Mouse (Mus musculus): Measurements from ENCODE around the gene Gns.
"Not testable (repeated sequence)": the region's sequence is repeated elsewhere in the genome, so short reads cannot be mapped to it uniquely, and the experiment has no call there.

Gns gene

DNA sequence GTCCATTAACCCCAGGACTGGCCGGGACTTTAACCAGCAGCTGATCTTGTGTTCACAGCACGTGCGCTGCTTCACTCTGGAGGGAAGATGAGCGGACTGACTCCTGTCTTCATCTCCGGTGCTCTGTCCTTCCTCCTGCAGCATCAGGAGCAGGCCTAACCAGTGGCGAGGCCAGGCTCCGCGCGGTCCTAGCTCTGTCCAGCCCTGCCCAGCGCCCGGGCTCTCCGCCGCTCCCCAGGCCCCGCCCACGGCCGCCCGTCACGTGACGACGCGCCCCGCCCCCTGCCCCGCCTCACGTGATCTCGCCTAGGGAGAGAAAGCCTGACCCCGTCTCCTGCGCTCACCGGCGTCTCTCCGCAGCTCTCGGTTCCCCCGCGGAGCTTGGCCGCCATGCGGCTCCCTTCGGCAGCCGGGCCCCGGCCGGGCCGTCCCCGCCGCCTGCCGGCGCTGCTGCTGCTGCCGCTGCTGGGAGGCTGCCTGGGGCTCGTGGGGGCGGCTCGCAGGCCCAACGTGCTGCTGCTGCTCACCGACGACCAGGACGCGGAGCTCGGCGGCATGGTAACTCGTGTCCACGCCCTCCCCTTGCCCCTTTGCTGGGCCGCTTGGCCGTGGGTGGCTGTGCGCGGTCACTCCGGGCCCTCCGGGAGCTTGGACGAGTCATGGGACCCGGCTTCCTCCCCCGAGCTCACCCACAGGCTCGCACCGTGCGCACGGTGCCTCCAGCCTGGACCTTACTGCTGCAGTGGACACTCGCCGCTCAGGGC is at the start of gene Gns:
Gene Gns (plus strand): TSS at position 290 of the 764 bp plus-strand sequence.
- DNase-seq, result peak; percentile 85 to 92

DNA sequence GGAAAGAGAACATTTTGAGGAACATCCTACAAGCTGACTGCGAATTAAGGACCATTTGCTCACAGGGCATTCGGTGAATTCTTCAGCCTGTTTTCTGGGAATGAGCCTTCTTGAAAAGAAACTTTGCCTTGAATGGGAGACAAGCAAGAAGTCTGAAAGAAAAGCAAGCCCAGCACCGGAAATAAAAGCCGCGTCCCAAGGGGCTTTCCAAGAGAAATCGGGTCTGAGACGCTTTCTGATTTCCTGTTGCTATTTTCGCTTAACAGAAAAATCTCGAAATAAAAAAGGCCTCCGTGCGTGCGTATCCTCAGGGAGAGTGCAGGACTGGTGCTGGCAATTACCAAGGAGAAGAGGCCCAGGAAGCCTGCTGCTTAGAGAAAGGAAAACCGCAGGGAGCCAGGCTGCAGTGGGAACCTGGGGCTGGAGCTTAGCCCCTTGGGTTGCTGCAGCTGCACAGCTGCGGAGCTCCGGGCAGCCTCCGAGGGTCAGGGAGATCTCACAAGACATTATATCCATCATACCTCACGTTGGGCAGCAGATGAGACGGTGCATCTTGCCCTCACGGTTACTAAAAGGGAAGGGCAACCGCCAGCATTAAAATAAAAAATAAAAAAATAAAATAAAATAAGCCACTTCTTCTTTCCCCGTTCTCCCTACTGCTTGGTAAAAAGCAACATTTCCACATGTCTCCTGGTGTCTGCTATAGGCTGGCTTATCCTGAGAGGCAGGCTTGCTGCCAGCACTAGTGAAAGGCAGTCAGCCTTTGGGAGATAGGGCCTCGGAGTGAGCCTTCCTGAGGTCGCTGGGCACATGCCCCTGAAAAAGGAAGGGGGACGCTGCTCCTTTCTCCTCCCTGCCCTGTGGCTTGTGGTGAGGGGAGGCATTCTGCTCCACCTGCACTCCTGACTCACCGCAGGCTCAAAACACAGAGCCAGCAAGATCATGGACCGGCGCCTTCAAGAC is 49.3 kb upstream of the Gns start:
- no peak for DNase-seq

DNA sequence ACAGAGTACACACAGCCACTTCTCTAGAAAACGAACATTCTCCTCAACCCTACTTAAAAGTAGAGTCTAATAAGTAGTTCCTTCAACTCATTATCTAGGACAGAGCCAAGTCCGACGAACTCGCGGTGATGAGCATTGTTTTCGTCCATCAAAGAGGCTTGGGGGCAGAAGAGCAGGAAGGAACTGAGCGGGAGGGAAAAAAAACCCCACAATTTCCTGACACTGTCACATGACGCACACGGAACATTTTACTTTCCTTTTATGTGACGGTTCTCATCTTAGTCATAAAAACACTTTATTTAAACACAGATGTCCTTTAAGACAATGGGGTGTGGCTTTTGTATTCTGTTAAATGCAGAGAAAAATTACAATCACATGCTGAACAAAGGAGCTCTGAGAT is 48.5 kb upstream of the Gns start:
- no peak for DNase-seq

DNA sequence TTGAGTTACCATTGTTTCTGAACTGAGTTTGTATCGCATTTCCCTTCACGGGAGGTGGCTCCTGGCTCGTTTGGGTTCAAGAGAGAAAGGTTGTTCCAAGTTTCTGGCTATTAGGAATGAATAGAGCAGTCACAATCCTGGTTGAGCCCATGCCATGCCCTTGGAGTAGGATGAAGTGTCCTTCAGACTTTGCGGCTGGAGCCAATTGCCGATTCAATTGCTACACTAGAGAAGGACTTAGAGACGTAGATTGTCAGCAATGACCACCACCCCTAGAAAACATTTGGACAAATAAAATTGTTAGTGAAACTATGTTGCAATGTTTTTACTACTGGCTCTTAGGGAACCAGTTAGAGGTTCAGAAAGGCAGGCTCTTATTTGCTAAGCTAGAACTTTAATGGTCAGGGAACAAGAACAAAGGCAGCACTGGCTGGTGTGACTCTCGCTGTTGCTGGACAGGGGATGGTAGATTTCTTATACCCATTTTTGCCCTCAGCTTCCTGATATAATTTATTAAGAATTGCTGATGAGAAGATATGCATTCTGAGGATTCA is 46.4 kb upstream of the Gns start:
- no peak for DNase-seq

DNA sequence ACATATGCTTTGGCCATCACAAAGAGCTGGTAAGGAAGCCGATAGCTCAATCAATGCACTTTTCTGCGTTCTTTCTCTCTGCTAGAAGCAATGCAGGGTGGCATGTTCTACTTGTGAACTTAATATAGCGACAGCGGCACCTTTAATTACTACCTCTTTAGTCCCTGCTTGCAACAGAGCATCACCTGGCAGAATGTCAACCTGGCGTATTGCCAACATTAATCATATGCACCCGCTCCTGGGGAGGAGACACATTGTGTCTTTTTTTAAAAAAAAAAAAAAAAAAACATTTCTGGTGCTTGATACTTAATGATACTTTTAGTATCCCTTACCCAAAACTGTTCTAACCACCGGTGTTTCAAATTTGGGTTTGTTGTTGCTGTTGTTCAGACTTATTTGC is 41.4 kb upstream of the Gns start:
- DNase-seq, result peak; percentile 41 to 42

DNA sequence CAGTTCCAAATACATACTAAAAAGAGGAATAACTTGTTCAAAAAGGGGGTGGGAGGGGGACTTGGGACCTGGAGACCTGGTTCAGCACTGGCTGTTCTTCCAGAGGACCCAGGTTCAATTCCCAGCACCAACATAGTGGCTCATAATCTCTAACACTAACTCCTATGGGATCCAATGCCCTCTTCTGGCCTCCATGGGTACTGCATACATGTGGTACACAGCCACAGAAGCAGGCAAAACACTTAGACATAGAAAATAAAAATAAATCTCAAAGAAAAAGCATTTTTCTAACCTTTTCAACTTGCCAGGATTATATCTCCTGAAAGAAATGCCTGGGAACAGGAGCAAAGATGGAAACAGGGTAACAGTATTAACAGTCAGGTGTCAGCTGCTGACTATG is 38.7 kb upstream of the Gns start:
- no peak for DNase-seq

DNA sequence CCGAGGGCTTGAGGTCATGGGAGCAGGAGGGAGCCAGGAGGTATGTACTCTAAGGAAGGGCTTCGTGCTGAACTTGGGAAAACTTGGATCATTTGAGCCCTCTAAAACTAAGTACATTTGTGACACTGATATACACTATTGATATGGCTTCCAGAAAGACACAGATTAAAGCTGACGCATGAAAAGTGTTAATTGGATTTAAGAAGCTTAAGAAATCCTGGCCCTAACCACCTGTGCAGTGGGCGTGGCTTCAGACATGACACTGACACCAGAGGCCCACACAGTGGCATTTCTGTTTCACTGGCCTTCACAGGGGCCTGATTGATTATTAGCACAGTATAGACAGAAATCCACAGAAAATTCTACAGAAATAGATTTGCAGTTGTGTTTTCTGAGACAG is 35.3 kb upstream of the Gns start:
- no peak for DNase-seq

DNA sequence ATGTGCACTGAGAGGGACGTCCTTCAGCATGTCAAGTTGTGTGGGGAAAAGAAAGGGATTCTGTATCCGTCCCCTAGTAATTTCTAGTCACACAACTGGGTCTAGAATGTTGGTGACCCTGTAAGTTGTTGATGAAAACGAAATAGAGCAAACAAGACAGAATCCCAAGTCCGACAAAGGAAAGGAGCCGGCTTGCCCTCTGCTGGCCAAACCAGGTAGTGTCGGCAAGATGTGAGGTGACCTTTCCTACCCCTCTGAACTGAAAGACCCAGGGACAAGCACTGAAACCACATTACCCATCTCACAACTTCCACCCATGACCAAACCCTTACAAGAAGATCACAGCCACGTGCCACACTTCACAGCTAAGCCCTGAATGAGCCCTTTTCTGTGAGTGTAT is 34.0 kb upstream of the Gns start:
- DNase-seq, result peak; percentile 74 to 79

DNA sequence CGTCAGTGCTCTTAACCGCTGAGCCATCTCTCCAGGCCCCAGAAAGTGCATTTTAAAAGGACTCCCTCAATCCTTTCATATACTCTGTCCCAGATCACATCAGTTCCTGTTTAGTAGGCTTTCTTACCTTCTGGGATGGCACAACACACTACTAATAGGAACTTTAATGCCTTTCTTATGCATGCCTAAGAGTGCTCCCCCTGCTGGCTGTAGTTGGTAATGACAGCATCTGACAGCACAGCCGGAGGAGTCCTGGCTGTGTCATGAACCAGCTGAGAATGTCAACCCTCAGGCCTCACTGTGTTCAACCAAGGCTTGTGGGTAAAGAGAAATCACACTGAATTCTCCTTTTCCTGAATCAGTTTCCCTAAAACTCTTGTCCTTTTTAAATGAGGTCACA is 30.3 kb upstream of the Gns start:
- DNase-seq, result peak; percentile 66 to 75

DNA sequence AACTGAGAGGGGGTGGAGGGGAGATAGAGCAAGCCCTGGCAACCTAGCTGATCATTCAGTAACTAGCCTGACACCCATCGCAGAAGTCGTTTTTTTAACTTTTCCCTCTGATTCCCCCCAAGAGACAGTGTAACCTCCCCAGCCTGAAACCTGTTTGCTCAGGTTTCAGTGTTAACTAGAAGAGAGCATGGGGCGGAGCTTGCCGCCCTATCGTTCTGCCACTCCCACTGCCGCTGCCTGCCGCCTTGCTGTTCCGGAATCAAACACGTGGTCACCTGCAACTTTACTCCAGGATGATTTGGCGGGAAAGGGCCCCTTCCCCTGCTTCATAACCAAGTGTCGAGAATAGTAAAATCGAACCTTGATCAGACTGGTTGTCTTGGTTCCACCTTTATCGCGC is 28.4 kb upstream of the Gns start:
- not testable (repeated sequence) for DNase-seq

DNA sequence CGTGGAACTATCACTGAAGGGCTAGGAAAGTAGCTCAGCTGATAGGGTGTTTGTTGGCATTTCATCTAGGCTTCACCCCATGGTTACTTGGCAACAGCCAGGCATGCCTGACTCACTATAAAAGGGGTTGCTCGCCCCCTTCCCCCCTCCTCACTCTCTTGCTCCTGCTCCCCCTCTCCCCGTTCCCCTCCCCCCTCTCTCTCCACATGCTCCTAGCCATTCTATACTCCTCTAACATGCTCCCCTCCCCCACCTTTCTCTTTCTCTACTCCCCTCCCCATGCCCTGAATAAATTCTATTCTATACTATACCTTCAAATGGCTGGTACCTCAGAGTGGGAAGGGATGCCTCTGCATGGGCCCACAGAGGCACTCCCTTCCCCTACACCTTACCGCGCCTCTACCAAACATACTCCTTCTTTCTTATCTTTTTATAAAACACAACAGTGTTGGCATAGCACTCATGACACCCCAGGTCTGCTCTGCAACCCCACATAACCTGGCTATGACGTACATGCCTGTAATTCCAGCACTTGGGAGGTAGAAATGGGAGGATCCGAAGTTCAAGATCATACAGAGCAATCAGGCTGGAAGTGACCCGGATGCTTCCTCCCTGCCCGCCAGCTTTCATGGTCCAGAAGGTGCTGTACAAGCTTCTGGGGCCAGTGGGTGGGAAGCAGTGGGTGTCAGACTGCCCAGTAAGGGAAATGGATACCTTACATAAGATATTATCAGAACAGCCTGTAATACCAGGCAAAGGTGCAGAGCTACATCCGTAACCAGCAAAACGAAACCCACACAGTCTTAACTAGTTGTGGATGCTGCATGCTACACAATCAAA is 23.9 kb upstream of the Gns start:
- no peak for DNase-seq

DNA sequence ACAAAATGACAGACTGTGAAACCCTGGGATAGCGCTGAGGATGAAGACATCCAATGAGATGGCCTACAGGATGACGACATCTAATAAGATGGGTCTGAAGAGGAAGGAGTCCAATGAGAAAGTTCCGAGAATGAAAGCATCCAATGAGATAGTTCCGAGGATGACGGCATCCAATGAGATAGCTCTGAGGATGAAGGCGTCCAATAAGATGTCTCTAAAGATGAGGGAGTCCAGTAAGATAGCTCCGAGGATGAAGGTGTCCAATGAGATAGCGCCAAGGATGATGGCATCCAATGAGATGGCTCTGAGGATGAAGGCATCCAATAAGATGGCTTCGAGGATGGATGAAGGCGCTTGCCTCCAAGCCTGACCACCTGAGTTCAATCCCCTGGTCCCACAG is 22.6 kb upstream of the Gns start:
- no peak for DNase-seq

DNA sequence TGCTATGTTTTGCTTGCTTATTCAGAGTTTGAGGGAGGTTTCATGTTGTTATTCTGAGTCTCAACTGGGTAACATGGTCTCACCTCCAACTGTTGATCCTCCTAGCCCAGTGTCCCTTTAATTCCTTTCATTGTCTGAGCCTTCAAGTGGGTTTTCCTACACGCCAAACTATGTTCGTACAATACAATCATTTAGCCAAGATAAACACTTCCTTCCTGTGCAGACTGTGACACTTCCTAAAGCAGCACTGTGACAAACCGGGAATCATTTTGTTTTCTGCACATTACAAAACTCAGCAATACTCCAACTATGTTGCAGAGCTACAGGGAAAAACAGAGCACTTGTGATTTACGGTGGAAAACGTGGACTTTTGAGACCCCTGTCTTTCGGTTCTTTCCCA is 21.0 kb upstream of the Gns start:
- DNase-seq, result no peak

DNA sequence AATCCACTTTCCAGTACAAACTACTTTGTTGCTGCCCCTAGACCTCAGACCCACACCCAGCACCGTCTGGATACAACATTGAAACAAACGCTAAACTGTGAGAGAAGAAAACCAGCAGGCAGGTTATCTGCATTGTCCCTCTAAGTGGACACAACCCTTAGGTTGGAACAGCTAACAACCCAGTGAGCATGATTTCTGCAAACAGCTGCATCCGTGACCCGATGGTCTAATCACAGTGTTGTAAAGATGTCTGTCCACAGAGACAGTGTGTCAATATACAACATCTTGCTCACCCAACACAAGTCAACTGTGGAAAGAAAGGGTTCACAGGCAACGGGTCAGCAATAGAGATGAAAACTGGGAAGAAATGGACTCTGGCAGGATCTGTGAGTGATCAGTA is 15.6 kb upstream of the Gns start:
- DNase-seq, result no peak

DNA sequence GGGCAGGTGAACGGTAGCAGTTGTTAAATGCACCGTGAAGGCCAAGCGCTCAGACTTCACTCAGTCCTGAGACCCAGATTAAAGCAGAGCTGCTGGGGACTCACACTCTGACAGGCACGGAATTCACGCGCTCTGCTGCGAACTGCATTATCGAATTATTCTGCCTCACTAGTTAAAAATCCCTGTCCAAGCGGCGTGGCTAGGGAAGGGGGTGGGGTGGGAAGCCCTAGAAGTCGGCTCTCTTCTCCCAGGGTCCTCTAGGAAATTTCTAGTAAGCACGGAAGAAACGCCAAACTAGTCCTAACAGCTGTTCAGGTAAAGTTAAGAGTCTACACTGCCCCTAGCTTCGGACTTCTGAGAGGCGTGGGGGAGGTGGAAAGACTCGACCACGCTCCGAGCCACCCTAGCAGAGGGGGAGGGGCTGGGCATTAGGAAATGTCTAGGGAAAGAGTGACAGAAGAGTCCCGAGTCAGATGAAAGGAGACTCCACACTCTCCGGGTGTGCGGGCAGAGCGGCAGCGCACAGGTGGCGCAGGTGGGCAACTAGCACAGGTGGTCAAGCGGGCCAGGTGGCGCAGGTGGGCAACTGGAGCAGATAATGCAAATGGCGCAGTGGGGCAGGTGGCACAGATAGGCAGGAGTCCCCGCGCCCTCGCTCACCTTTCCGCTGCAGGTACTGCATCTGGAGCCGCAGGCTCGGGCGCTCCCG is 14.4 kb upstream of the Gns start:
- peak in 1 of 2 experiments; percentile 16 for DNase-seq

DNA sequence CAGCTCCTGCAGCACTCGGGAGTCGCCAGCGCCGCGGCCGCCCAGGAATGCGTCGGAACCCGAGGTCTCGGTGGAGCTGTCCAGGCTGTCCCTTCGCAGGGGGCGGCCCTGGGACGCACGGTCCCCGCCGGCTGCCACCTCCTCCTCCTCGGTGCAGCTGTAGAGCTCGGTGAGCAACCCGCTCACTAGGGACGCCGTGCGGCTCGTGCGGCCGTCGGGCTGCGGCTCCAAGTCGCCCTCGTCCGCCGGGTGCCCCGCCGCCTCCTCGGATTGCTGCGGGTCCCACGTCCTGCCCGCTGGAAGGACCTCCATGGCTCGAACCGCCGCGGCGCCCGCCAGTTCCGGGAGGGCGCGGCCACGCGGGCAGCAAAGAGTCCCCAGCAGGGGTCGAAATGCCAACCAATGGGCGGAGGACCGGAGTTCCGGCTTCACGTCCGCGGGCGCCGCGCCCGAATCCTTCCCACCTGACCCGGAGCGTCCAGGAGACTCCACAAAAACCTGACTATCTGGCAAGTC is 13.8 kb upstream of the Gns start, which contains the start of gene Tbc1d30:
Gene Tbc1d30 (minus strand): TSS at position 213 of the 516 bp plus-strand sequence.
- DNase-seq, result peak; percentile 49 to 53

DNA sequence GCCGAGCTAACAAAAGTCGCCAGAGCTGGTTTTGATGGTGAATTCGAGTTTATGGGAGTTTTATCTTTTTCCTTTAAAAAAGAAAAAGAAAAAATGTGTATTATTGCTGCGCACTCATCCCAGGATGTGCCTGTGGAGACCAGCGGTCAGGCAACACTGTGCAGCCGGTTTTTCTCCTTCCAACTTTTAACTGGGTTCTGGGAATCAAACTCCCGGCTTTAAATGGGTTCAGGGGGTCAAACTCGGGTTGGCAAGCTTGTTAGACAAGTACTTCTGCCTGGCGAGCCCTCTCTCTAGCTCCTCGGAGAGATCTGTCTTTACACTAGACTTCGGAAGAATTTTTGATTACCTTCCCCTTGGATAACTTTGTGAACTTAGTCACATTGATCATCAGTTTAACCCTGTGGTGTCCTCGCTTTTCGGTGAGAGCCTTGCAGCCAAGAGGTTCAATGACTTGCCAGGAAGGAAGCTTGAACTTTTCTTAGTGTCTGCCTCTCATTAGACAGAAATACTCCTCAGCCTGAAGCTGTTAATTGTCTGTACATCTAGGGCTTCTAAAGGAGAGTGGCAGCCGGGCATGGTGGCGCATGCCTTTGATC is 13.1 kb upstream of the Gns start:
- no peak for DNase-seq

DNA sequence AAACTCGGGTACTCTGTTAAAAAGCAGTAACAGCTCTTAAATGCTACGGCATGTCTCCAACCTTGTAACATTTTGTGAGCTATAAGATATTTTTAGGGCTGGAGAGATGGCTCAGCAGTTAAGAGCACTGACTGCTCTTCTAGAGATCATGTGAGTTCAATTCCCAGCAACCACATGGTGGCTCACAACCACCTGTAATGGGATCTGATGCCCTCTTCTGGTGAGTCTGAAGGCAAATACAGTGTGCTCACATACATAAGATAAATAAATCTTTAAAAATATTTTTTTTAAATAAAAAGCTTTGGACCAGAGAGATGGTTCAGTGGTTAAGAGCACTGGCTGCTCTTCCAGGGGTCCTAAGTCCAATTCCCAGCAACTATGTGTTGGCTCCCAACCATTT is 4.5 kb upstream of the Gns start:
- no peak for DNase-seq

DNA sequence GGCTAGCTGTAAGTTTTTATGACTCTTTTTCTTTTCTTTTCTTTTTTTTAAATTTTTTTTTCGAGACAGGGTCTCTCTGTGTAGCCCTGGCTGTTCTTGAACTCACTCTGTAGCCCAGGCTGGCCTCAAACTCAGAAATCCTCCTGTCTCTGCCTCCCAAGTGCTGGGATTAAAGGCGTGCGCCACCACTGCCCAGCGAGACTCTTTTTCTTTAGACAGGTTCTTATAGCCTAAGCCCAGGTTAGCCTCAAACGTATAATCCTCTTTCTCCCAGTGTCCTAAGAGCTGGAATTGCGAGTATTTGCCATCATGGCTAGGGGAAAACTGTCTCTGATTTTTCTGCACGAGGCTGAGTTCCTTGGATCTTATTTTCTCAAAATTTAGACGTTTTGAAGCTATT is 1.7 kb upstream of the Gns start:
- DNase-seq, result no peak

DNA sequence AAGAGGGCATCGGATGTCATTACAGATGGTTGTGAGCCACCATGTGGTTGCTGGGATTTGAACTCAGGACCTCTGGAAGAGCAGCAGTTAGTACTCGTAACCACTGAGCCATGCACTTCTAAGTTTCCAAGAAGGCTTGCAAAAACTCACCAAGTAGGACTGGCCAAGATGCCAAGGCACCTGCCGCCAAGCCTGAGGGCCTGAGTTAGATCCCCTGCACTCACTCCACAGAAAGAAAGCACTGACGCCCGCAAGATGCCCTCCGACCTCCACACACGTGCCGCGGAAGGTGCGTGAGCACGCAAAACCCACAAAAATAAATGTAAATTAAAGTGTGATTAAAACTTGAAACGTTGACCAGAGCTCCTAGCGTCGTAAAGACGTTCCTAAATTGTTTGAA is 584 bp upstream of the Gns start:
- peak; percentile 20 to 21 for DNase-seq

DNA sequence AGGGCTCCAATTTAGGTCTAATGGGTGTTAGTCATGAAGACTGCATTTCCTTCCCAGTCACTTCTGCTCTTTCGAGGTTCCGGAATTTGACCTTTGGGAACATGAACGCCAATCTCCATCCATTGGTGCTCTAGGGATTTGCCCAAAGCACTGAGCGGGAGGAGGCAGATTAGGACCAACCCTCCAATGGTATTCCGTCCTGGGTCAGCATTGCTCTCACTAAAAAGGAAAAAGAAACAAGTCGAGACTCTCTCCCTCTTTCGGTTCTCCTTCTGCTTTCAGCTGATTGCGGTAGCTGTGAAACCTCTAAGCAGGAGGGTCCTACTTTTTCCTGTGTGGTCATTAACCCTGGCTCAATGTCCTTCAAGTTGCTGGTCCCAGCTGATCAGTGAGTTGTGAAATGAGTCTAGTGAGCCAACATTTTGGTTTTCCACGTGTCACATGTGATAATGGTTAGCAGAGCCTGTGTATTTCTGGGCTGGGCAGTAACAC is 937 bp downstream of the Gns start:
- no peak for DNase-seq
